Mouse (Mus musculus) brain, adult 10 weeks (tissue): Measurements from ENCODE around the gene Faap100. TPM values are rescaled to one million over a fixed set of nuclear protein-coding genes. Genes with fewer than 3 reads are reported as not detected.

ENCODE experiments used
- polyA plus RNA-seq: library from polyadenylated mRNA; stranded (reverse); fragments of 350-450 nt; fragmentation: Illumina TruSeq; extraction: RNeasy Lipid Tissue Mini Kit (QIAGEN cat#74804); gene quantifications from one replicate; pipeline ENCODE4 v1.2.3, GENCODE M21; 2015; ENCODE audit warnings: low read depth, low replicate concordance

Faap100 gene
- 8.7 TPM for polyA plus RNA-seq

DNA sequence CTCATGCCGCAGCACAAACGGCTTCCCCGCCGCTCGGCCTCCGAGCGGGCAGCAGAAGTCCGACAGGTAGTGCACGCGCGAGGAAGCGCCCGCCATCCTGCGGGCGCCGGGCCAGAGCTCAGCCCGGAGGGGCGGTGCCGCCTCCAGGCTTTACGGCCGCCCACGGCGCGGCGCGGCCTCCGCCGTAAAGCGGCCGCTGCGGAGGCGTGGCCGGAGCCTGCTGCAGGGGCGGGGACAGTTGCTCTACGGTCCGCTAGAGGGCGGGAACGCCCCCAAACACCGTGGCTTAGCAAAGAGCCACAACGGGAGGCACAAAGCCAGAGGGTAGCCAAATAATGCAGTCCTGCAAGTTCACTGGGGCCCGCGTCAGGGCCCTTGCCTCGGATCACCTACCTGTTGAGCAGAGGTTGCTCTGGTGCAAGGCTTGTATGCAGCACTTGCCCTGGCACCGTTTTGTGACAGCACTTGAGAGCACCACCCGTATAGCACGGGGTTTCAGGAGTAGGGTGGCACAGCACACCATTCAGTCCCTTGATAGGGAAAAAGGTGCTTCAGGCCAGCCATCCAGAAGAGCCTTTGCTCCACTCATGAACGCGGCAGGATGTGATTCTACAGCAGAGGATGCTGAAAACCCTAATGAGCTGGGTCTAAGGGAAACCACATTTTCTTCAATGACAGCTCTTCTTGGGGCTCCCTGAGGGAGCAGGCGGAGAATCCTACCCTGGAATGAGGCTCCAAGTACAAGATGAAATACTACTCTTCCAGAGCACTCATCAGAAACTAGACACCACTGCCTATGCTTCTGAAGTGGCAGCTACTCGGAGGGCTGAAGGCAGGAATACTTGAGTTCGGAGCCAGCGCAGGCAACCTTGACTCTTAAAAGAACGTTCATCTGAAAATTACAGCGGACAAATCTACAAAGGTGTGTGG is at the start of gene Faap100:
Gene Faap100, minus strand, starts transcription at position 154 of the 930 bp plus-strand sequence.

DNA sequence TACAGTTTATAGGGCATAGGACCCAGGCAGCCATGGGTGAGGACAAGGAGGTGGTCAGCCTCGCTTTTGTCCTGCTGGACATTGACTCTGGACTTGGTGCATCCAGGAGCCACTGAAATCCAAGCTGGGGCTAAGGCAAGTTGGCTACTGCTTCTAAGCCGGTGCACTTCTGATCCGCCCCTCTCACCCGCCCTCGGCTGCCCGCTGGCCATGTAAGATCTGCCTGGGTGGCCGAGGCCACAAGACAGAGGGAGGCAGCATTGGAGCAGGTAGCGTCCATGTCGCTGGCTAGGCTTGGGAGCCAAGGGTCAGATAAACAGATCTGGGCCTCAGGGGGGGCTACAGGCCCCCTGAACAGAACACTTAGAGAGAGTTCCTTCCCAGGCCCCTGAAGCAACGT is 17.3 kb downstream of the Faap100 start, which contains the start of gene Fscn2:
Gene Fscn2, plus strand, starts transcription at position 240 of the 400 bp plus-strand sequence.

DNA sequence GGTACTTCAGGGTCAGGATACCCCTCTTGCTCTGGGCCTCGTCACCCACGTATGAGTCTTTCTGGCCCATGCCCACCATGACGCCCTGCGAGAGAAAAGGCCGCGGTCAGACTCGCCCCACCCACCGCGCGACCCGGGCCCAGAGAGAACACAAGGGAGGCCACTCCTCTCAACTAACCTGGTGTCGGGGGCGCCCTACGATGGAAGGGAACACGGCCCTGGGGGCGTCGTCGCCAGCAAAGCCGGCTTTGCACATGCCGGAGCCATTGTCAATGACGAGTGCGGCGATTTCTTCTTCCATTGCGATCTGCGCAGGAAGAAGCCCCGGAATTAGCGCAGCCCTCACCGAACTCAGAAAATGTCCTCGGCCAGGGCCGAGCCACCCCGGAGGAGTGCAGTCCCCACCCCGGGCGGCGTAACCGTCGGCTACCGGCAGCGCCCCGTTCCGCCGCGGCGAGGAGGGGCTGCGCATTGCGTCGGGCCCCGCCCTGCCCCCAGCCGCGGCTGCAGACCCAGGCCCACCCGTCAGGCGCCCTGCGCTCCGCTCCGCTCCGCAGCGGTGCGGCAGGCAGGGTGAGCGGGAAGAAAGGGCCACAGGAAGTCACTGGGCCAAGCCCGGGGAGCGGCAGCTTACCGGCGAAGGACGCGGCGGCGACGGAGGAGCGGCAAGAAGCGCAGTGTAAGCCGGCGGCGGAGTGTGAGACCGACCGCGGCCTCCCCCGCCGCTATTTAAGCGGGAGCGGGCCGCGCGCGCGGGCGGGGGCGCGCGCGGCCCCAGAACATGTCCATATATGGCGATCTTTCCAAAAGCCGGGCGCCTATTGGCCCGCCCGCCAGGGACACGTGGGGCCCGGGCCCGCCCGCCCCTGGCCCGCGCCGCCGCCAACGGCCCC is 30.5 kb downstream of the Faap100 start, which contains the start of gene Actg1:
Gene Actg1, minus strand, starts transcription at position 752 of the 893 bp plus-strand sequence.

Other genes starting within 250 kb of the Faap100 start
- gene Slc38a10, start 227.4 kb downstream of the Faap100 start, polyA plus RNA-seq, result 48.6 TPM
- 9.7 TPM for gene Bahcc1, start 145.8 kb downstream of the Faap100 start, polyA plus RNA-seq
- gene Actg1, start 30.2 kb downstream of the Faap100 start, polyA plus RNA-seq, result 1,148 TPM
- not detected for gene Fscn2, start 17.2 kb downstream of the Faap100 start, polyA plus RNA-seq
- gene Nploc4, start 58.9 kb upstream of the Faap100 start, polyA plus RNA-seq, result 40.8 TPM
- gene Tspan10, start 63.9 kb upstream of the Faap100 start, polyA plus RNA-seq, result not detected
- gene Pde6g, start 74.7 kb upstream of the Faap100 start, polyA plus RNA-seq, result not detected
- gene Oxld1, start 79.3 kb upstream of the Faap100 start, polyA plus RNA-seq, result 16.1 TPM
- 28.0 TPM for gene Ccdc137, start 79.4 kb upstream of the Faap100 start, polyA plus RNA-seq
- gene Arl16, start 88.8 kb upstream of the Faap100 start, polyA plus RNA-seq, result 53.0 TPM
- 132 TPM for gene Mrpl12, start 105.8 kb upstream of the Faap100 start, polyA plus RNA-seq
- gene Slc25a10, start 113.1 kb upstream of the Faap100 start, polyA plus RNA-seq, result 16.9 TPM
- gene Gcgr, start 151.9 kb upstream of the Faap100 start, polyA plus RNA-seq, result not detected
- 153 TPM for gene Mcrip1, start 171.0 kb upstream of the Faap100 start, polyA plus RNA-seq
- not detected for gene Ppp1r27, start 172.4 kb upstream of the Faap100 start, polyA plus RNA-seq
- gene P4hb, start 194.5 kb upstream of the Faap100 start, polyA plus RNA-seq, result 124 TPM
- 289 TPM for gene Arhgdia, start 202.9 kb upstream of the Faap100 start, polyA plus RNA-seq
- 25.6 TPM for gene Alyref, start 219.6 kb upstream of the Faap100 start, polyA plus RNA-seq
- 98.4 TPM for gene Anapc11, start 219.7 kb upstream of the Faap100 start, polyA plus RNA-seq
- gene Npb, start 229.7 kb upstream of the Faap100 start, polyA plus RNA-seq, result not detected
- gene Pcyt2, start 239.2 kb upstream of the Faap100 start, polyA plus RNA-seq, result 141 TPM
- 53.0 TPM for gene Sirt7, start 246.5 kb upstream of the Faap100 start, polyA plus RNA-seq